Mouse (Mus musculus) midbrain, embryonic 11.5 days (tissue): ENCODE results near the gene Mgea5. TPM values are rescaled to one million over a fixed set of nuclear protein-coding genes. Genes with fewer than 3 reads are reported as not detected.
"Not testable (repeated sequence)": the region's sequence is repeated elsewhere in the genome, so short reads cannot be mapped to it uniquely, and the experiment has no call there.

Experiments
- ATAC-seq: fragments of 200-750 bp; cut with Nextera tagmentation; 2 replicates; pipeline ENCODE4 v1.8.0; 2017; ENCODE audit warnings: moderate TSS enrichment, moderate library complexity; ENCODE audit not compliant: low FRiP score
- DNase-seq: peaks from one replicate; pipeline ENCODE4 v3.0.0; 2015; ENCODE audit warnings: low spot score; ENCODE audit errors: missing footprints
- H3K27ac ChIP-seq: fragments of 300-500 bp; sonication (generic); 2 replicates; pipeline ENCODE4 v1.5.1; 2014; ENCODE audit warnings: low read depth, low read length
- H3K27me3 ChIP-seq: fragments of 300-500 bp; sonication (generic); 2 replicates; pipeline ENCODE4 v1.6.1; 2014; ENCODE audit warnings: mild to moderate bottlenecking, low read length, moderate library complexity, mixed read lengths; ENCODE audit not compliant: control insufficient read depth, insufficient read depth
- H3K36me3 ChIP-seq: fragments of 300-500 bp; sonication (generic); 2 replicates; pipeline ENCODE4 v1.6.1; 2014; ENCODE audit warnings: mild to moderate bottlenecking, low read length, moderate library complexity, mixed read lengths; ENCODE audit not compliant: control insufficient read depth, insufficient read depth
- H3K4me1 ChIP-seq: fragments of 300-500 bp; sonication (generic); 2 replicates; pipeline ENCODE4 v1.6.1; 2014; ENCODE audit warnings: low read length; ENCODE audit not compliant: control insufficient read depth, insufficient read depth
- H3K4me2 ChIP-seq: fragments of 300-500 bp; sonication (generic); 2 replicates; pipeline ENCODE4 v1.6.1; 2014; ENCODE audit warnings: mild to moderate bottlenecking, moderate library complexity
- H3K4me3 ChIP-seq: fragments of 300-500 bp; sonication (generic); 2 replicates; pipeline ENCODE4 v1.5.1; 2014; ENCODE audit warnings: low read depth, low read length
- H3K9ac ChIP-seq: fragments of 300-500 bp; sonication (generic); 2 replicates; pipeline ENCODE4 v1.6.1; 2014; ENCODE audit warnings: low read length
- H3K9me3 ChIP-seq: fragments of 300-500 bp; sonication (generic); 2 replicates; pipeline ENCODE4 v1.6.1; 2016; ENCODE audit warnings: low read length; ENCODE audit not compliant: control insufficient read depth
- WGBS: fragments of 180-500 bp; shearing (Covaris S2); extraction: QIAGEN DNeasy Blood & Tissue Kit; methylation state at CpG from one replicate; pipeline ENCODE4 v1.1.7; 2014; 5-methylcytosine and 5-hydroxymethylcytosine counted together
- polyA plus RNA-seq: library from polyadenylated mRNA; unstranded; fragments of >200 nt; fragmentation: Nextera tagmentation; extraction: Ambion mirVana; gene quantifications from 2 replicates; pipeline ENCODE4 v1.2.1, GENCODE M21; 2014

Gene Mgea5
- polyA plus RNA-seq, 1 experiment from 2014 or later: 68.8 TPM

- Histone ChIP-seq H3K27me3 (peaks cover 7% of the 10 kb centered on the region; the same call in 1 of the 2 replicates), H3K9ac (peak overlapping the region; percentile 59; the same call in 1 of the 2 replicates), H3K9me3 (no peaks in the 10 kb centered on the region), H3K4me2 (peak overlapping the region; percentile 93), H3K27ac (no peak overlapping the region), H3K36me3 (no peaks in the 10 kb centered on the region), H3K4me3 (peak overlapping the region; percentile 40), H3K4me1 (peaks cover 24% of the 10 kb centered on the region)
- WGBS: 67% methylated on average over 10 of the region's 10 CpGs
- ATAC-seq: no peak
- peak; percentile 78 for DNase-seq
These were observed 31.5 kb upstream of the Mgea5 start for GRCm38 (mm10) chr19:45815170-45815569.

- H3K9ac ChIP-seq: no peak overlapping the region
- peaks cover 24% of the 10 kb centered on the region for H3K4me1 ChIP-seq
- 12% methylated on average over 12 of the region's 12 CpGs for WGBS
- no peak overlapping the region for H3K4me3 ChIP-seq
- no peaks in the 10 kb centered on the region for H3K9me3 ChIP-seq
- no peak for ATAC-seq
- H3K4me2 ChIP-seq: no peak overlapping the region
- no peaks in the 10 kb centered on the region for H3K36me3 ChIP-seq
- no peak for DNase-seq
- H3K27ac ChIP-seq: no peak overlapping the region
- peaks cover 7% of the 10 kb centered on the region; the same call in 1 of the 2 replicates for H3K27me3 ChIP-seq
These were observed 30.2 kb upstream of the Mgea5 start for GRCm38 (mm10) chr19:45813801-45814200.

DNA sequence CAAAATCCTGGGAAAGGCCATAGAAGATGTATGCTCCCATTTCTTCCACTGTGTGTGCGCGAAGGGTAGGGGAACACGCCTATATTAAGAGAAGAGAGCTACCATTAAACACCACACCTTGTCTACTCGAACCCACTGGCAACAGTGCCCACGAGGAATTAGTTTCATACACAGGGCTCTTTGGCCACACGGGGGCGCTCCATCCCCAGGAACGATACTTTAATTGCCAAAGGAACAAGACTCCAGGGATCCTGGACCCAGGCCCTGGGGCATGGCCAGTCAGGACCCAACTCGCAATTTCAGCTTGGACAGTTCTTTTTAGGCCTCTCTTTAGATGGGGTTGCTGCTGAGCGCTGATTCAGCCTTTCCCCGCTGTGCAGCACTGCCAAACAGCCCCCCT lies 29.6 kb upstream of the Mgea5 start:
- no peak overlapping the region for H3K4me3 ChIP-seq
- DNase-seq: peak; percentile 99
- H3K27ac ChIP-seq: no peak overlapping the region
- ATAC-seq: no peak
- no peak overlapping the region for H3K4me2 ChIP-seq
- no peak overlapping the region for H3K9ac ChIP-seq
- no peaks in the 10 kb centered on the region for H3K36me3 ChIP-seq
- 9% methylated on average over 11 of the region's 11 CpGs for WGBS
- H3K27me3 ChIP-seq: peaks cover 7% of the 10 kb centered on the region; the same call in 1 of the 2 replicates
- no peaks in the 10 kb centered on the region for H3K9me3 ChIP-seq
- H3K4me1 ChIP-seq: peaks cover 24% of the 10 kb centered on the region

GRCm38 (mm10) chr19:45812673-45813252 lies 29.1 kb upstream of the Mgea5 start:
- H3K27me3 ChIP-seq: peaks cover 7% of the 10 kb centered on the region; the same call in 1 of the 2 replicates
- H3K9ac ChIP-seq: no peak overlapping the region
- peak; percentile 84 for DNase-seq
- no peaks in the 10 kb centered on the region for H3K36me3 ChIP-seq
- H3K9me3 ChIP-seq: no peaks in the 10 kb centered on the region
- 0 out of 2 replicates have a peak, but pooled peaks have one; percentile 49 for ATAC-seq
- WGBS: 20% methylated on average over 8 of the region's 8 CpGs
- H3K4me3 ChIP-seq: peak overlapping the region; percentile 13; the same call in 1 of the 2 replicates
- H3K27ac ChIP-seq: no peak overlapping the region
- peaks cover 24% of the 10 kb centered on the region for H3K4me1 ChIP-seq
- peak overlapping the region; percentile 39 for H3K4me2 ChIP-seq

GRCm38 (mm10) chr19:45812115-45812514 lies 28.5 kb upstream of the Mgea5 start:
- DNase-seq (peak; percentile 91), ATAC-seq (peak; percentile 66)
- Histone ChIP-seq H3K4me3 (peak overlapping the region; percentile 13; the same call in 1 of the 2 replicates), H3K4me1 (peaks cover 24% of the 10 kb centered on the region), H3K27me3 (peaks cover 7% of the 10 kb centered on the region; the same call in 1 of the 2 replicates), H3K27ac (no peak overlapping the region), H3K9ac (peak overlapping the region; percentile 21; the same call in 1 of the 2 replicates), H3K4me2 (peak overlapping the region; percentile 39), H3K9me3 (no peaks in the 10 kb centered on the region), H3K36me3 (no peaks in the 10 kb centered on the region)
- WGBS: 1% methylated on average over 16 of the region's 16 CpGs

- H3K4me1 ChIP-seq: peaks cover 21% of the 10 kb centered on the region
- H3K4me3 ChIP-seq: no peak overlapping the region
- WGBS: 75% methylated on average over 12 of the region's 12 CpGs
- H3K9me3 ChIP-seq: no peaks in the 10 kb centered on the region
- no peak overlapping the region for H3K4me2 ChIP-seq
- no peak overlapping the region for H3K27ac ChIP-seq
- ATAC-seq (no peak), DNase-seq (no peak)
- no peaks in the 10 kb centered on the region for H3K36me3 ChIP-seq
- H3K27me3 ChIP-seq: peaks cover 7% of the 10 kb centered on the region; the same call in 1 of the 2 replicates
- no peak overlapping the region for H3K9ac ChIP-seq
These were observed 27.5 kb upstream of the Mgea5 start for GRCm38 (mm10) chr19:45811028-45811674.

GRCm38 (mm10) chr19:45807732-45808131 lies 24.1 kb upstream of the Mgea5 start:
- no peak for ATAC-seq
- 95% methylated on average over 4 of the region's 4 CpGs for WGBS

GRCm38 (mm10) chr19:45805817-45806216 lies 22.2 kb upstream of the Mgea5 start:
- H3K36me3 ChIP-seq, H3K9me3 ChIP-seq, ATAC-seq, H3K4me3 ChIP-seq, H3K9ac ChIP-seq, H3K27me3 ChIP-seq, H3K4me2 ChIP-seq, H3K27ac ChIP-seq, H3K4me1 ChIP-seq: not testable (repeated sequence)
- DNase-seq: peak; percentile 61
- 95% methylated on average over 6 of the region's 6 CpGs for WGBS

More at GRCm38 (mm10) chr19:45807732-45808131, 24.1 kb upstream of the Mgea5 start:
- Histone ChIP-seq H3K4me3 (no peak overlapping the region), H3K9ac (no peak overlapping the region), H3K36me3 (no peaks in the 10 kb centered on the region), H3K4me2 (no peak overlapping the region), H3K27ac (no peak overlapping the region), H3K4me1 (peaks cover 11% of the 10 kb centered on the region; the same call in 1 of the 2 replicates), H3K27me3 (no peaks in the 10 kb centered on the region; the same call in 1 of the 2 replicates), H3K9me3 (no peaks in the 10 kb centered on the region)
- DNase-seq: no peak
